Mouse (Mus musculus): ENCODE data around the gene BC067074. TPM values are rescaled to one million over a fixed set of nuclear protein-coding genes. Genes with fewer than 3 reads are reported as not detected.

BC067074 gene
- polyA plus RNA-seq, 1 experiment from 2014 or later, result 1.7 TPM

GRCm38 (mm10) chr13:113394591-113394990 lies 101.6 kb downstream of the BC067074 start:
- Histone ChIP-seq H3K9me3 (no peaks in the 10 kb centered on the region), H3K9ac (no peak overlapping the region), H3K27ac (no peak overlapping the region), H3K27me3 (replicated peaks) (no peaks in the 10 kb centered on the region), H3K4me2 (replicated peaks) (no peak overlapping the region), H3K36me3 (no peaks in the 10 kb centered on the region), H3K4me3 (no peak overlapping the region), H3K4me1 (no peaks in the 10 kb centered on the region)
- no peak for ATAC-seq (ENCODE audit: low FRiP score, low read depth)
- 87% methylated on average over 15 of the region's 15 CpGs for WGBS

GRCm38 (mm10) chr13:113397006-113397520 lies 104.1 kb downstream of the BC067074 start:
- no peak overlapping the region for H3K4me2 ChIP-seq (replicated peaks)
- no peaks in the 10 kb centered on the region for H3K36me3 ChIP-seq
- no peaks in the 10 kb centered on the region for H3K4me1 ChIP-seq
- H3K27ac ChIP-seq, result no peak overlapping the region
- WGBS, result 88% methylated on average over 9 of the region's 9 CpGs
- no peaks in the 10 kb centered on the region for H3K27me3 ChIP-seq (replicated peaks)
- no peak for ATAC-seq (ENCODE audit: low FRiP score, low read depth)
- H3K4me3 ChIP-seq, result no peak overlapping the region
- no peak overlapping the region for H3K9ac ChIP-seq
- no peaks in the 10 kb centered on the region for H3K9me3 ChIP-seq

GRCm38 (mm10) chr13:113401373-113402010 lies 108.5 kb downstream of the BC067074 start:
- no peaks in the 10 kb centered on the region for H3K27me3 ChIP-seq (replicated peaks)
- no peak for ATAC-seq (ENCODE audit: low FRiP score, low read depth)
- no peaks in the 10 kb centered on the region for H3K36me3 ChIP-seq
- no peak overlapping the region for H3K4me3 ChIP-seq
- no peaks in the 10 kb centered on the region for H3K9me3 ChIP-seq
- WGBS, result 84% methylated on average over 4 of the region's 4 CpGs
- no peak overlapping the region for H3K27ac ChIP-seq
- no peaks in the 10 kb centered on the region for H3K4me1 ChIP-seq
- no peak overlapping the region for H3K9ac ChIP-seq
- no peak overlapping the region for H3K4me2 ChIP-seq (replicated peaks)

GRCm38 (mm10) chr13:113403706-113404105 lies 110.7 kb downstream of the BC067074 start:
- Histone ChIP-seq H3K36me3 (no peaks in the 10 kb centered on the region), H3K4me2 (replicated peaks) (no peak overlapping the region), H3K27ac (no peak overlapping the region), H3K4me1 (no peaks in the 10 kb centered on the region), H3K9ac (no peak overlapping the region), H3K27me3 (replicated peaks) (no peaks in the 10 kb centered on the region), H3K9me3 (no peaks in the 10 kb centered on the region), H3K4me3 (no peak overlapping the region)
- 91% methylated on average over 6 of the region's 6 CpGs for WGBS
- ATAC-seq (ENCODE audit: low FRiP score, low read depth), result no peak

GRCm38 (mm10) chr13:113404172-113404571 lies 111.2 kb downstream of the BC067074 start:
- Histone ChIP-seq H3K27ac (no peak overlapping the region), H3K4me3 (no peak overlapping the region), H3K27me3 (replicated peaks) (no peaks in the 10 kb centered on the region), H3K36me3 (no peaks in the 10 kb centered on the region), H3K9me3 (no peaks in the 10 kb centered on the region), H3K9ac (no peak overlapping the region), H3K4me2 (replicated peaks) (no peak overlapping the region), H3K4me1 (no peaks in the 10 kb centered on the region)
- WGBS, result 80% methylated on average over 2 of the region's 2 CpGs
- ATAC-seq (ENCODE audit: low FRiP score, low read depth), result no peak

- no peak overlapping the region for H3K9ac ChIP-seq
- H3K27me3 ChIP-seq (replicated peaks), result no peaks in the 10 kb centered on the region
- no peak overlapping the region for H3K4me3 ChIP-seq
- H3K27ac ChIP-seq, result no peak overlapping the region
- WGBS, result 35% methylated on average over 12 of the region's 12 CpGs
- H3K36me3 ChIP-seq, result no peaks in the 10 kb centered on the region
- no peak for ATAC-seq (ENCODE audit: low FRiP score, low read depth)
- H3K9me3 ChIP-seq, result no peaks in the 10 kb centered on the region
- no peaks in the 10 kb centered on the region for H3K4me1 ChIP-seq
- 0 out of 2 replicates have a peak overlapping the region, but pooled peaks have one; percentile 2 for H3K4me2 ChIP-seq (replicated peaks)
Measured at GRCm38 (mm10) chr13:113409941-113410340, 117.0 kb downstream of the BC067074 start.

GRCm38 (mm10) chr13:113415527-113415926 lies 122.6 kb downstream of the BC067074 start:
- H3K27me3 ChIP-seq (replicated peaks), result no peaks in the 10 kb centered on the region
- no peak overlapping the region for H3K27ac ChIP-seq
- no peaks in the 10 kb centered on the region for H3K36me3 ChIP-seq
- H3K4me3 ChIP-seq, result no peak overlapping the region
- H3K4me1 ChIP-seq, result no peaks in the 10 kb centered on the region
- 90% methylated on average over 7 of the region's 7 CpGs for WGBS
- no peak for ATAC-seq (ENCODE audit: low FRiP score, low read depth)
- H3K4me2 ChIP-seq (replicated peaks), result no peak overlapping the region
- no peaks in the 10 kb centered on the region for H3K9me3 ChIP-seq
- H3K9ac ChIP-seq, result no peak overlapping the region

- H3K4me3 ChIP-seq, result no peak overlapping the region
- no peaks in the 10 kb centered on the region for H3K4me1 ChIP-seq
- no peak overlapping the region for H3K9ac ChIP-seq
- no peaks in the 10 kb centered on the region for H3K9me3 ChIP-seq
- H3K36me3 ChIP-seq, result no peaks in the 10 kb centered on the region
- ATAC-seq (ENCODE audit: low FRiP score, low read depth), result no peak
- no peak overlapping the region for H3K4me2 ChIP-seq (replicated peaks)
- 95% methylated on average over 4 of the region's 4 CpGs for WGBS
- no peak overlapping the region for H3K27ac ChIP-seq
- no peaks in the 10 kb centered on the region for H3K27me3 ChIP-seq (replicated peaks)
Measured at GRCm38 (mm10) chr13:113416986-113417385, 124.0 kb downstream of the BC067074 start.

GRCm38 (mm10) chr13:113417757-113418483 lies 125.0 kb downstream of the BC067074 start:
- no peaks in the 10 kb centered on the region for H3K27me3 ChIP-seq (replicated peaks)
- ATAC-seq (ENCODE audit: low FRiP score, low read depth), result peak; percentile 83
- no peaks in the 10 kb centered on the region for H3K4me1 ChIP-seq
- no peaks in the 10 kb centered on the region for H3K36me3 ChIP-seq
- no peak overlapping the region for H3K27ac ChIP-seq
- no peak overlapping the region for H3K4me2 ChIP-seq (replicated peaks)
- 30% methylated on average over 9 of the region's 9 CpGs for WGBS
- H3K4me3 ChIP-seq, result no peak overlapping the region
- no peaks in the 10 kb centered on the region for H3K9me3 ChIP-seq
- no peak overlapping the region for H3K9ac ChIP-seq

- Histone ChIP-seq H3K4me3 (no peak overlapping the region), H3K9ac (no peak overlapping the region), H3K27me3 (replicated peaks) (no peaks in the 10 kb centered on the region), H3K36me3 (no peaks in the 10 kb centered on the region), H3K9me3 (no peaks in the 10 kb centered on the region), H3K4me2 (replicated peaks) (no peak overlapping the region), H3K4me1 (no peaks in the 10 kb centered on the region), H3K27ac (no peak overlapping the region)
- no peak for ATAC-seq (ENCODE audit: low FRiP score, low read depth)
- WGBS, result 76% methylated on average over 3 of the region's 3 CpGs
Measured at GRCm38 (mm10) chr13:113418632-113419031, 125.7 kb downstream of the BC067074 start.

GRCm38 (mm10) chr13:113421472-113421871 lies 128.5 kb downstream of the BC067074 start:
- no peak overlapping the region for H3K4me2 ChIP-seq (replicated peaks)
- 65% methylated on average over 3 of the region's 3 CpGs for WGBS
- H3K9ac ChIP-seq, result no peak overlapping the region
- ATAC-seq (ENCODE audit: low FRiP score, low read depth), result no peak
- no peaks in the 10 kb centered on the region for H3K36me3 ChIP-seq
- H3K27ac ChIP-seq, result no peak overlapping the region
- no peaks in the 10 kb centered on the region for H3K4me1 ChIP-seq
- no peak overlapping the region for H3K4me3 ChIP-seq
- no peaks in the 10 kb centered on the region for H3K27me3 ChIP-seq (replicated peaks)
- H3K9me3 ChIP-seq, result no peaks in the 10 kb centered on the region

GRCm38 (mm10) chr13:113423825-113424224 lies 130.9 kb downstream of the BC067074 start:
- no peak overlapping the region for H3K27ac ChIP-seq
- no peak overlapping the region for H3K9ac ChIP-seq
- no peaks in the 10 kb centered on the region for H3K9me3 ChIP-seq
- H3K27me3 ChIP-seq (replicated peaks), result no peaks in the 10 kb centered on the region
- H3K4me3 ChIP-seq, result no peak overlapping the region
- H3K4me1 ChIP-seq, result no peaks in the 10 kb centered on the region
- no peaks in the 10 kb centered on the region for H3K36me3 ChIP-seq
- ATAC-seq (ENCODE audit: low FRiP score, low read depth), result no peak
- 88% methylated on average over 7 of the region's 7 CpGs for WGBS
- H3K4me2 ChIP-seq (replicated peaks), result no peak overlapping the region

All from neural tube, embryonic 12.5 days (tissue).